ENCODE assay signal across 9 mouse cellular contexts in the genomic region with DNA sequence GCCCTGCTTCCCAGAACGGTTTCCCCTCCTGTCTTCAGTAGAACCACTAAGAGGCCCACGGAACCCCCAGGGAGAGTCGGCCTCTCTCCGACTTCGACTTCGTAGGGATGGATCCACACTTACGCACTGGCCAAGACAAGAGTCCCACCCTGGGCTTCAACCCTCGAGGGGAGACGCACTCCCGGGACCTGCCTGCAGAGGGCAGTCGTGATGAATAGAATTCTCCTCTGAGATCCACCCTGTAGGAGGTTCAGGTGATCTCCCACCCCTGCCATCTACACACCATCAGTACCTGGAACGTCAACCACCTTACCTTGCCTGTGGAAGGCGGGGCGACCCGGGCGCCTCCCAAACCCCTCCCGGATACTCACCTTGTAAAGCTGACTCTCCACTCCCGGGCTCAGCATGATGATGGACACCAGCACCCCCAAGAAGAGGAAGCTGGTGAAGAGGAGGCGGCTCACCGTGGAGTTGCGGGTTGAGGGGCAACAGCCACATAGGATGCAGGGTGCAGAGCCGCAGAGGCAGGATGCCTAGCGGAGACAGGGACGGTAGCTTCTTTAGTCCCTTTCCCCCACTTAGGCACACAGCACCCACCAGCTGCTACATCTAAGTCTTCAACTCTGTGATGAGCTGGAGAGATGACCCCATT. TPM values are rescaled to one million over a fixed set of nuclear protein-coding genes. Genes with fewer than 3 reads are reported as not detected.
A peak's percentile ranks its signal among the peaks of the same experiment; 100 is the strongest.
DNase-seq lines count a peak whose midpoint lies in the region; ATAC-seq and TF ChIP-seq lines count a peak whose summit lies in the region.
"Had no signal": no experiment of that assay in that cellular context is flagged by ENCODE, and none has a peak within 500 bp of the region (broad histone marks: within the 10 kb centered on the region; RNA-seq: fewer than 3 reads in every experiment).

No protein-coding gene starts in this region.

- TF ChIP-seq CTCF in lung, adult 2 months (IDR thresholded peaks at IDR 0.05; ENCODE audit: insufficient read depth, low read length): peak; percentile 84

- ATAC-seq in granulocyte monocyte progenitor cell, adult 5-6 weeks (replicated peaks; ENCODE audit: poor library complexity, severe bottlenecking): peak; percentile 79

- peak; percentile 36 for DNase-seq in CD4-positive helper T cell, adult 2 months (ENCODE audit: low read depth, low spot score)
- DNase-seq in WW6 (ENCODE audit: low read depth, low spot score): peak; percentile 62
- DNase-seq in embryo, embryonic 11 days: peak; percentile 71
- DNase-seq in kidney, postnatal 10 days: peak; percentile 82
- DNase-seq in lung, adult 2 months: peak; percentile 70
- DNase-seq in ovary, postnatal 36 days (ENCODE audit: low spot score): peak; percentile 66
- DNase-seq in urinary bladder, postnatal 25 days (ENCODE audit: low spot score): peak; percentile 64

- no peak overlapping the region for H3K4me3 ChIP-seq in lung, adult 2 months (replicated peaks; ENCODE audit: extremely low read depth, low read depth, low read length)

- TF ChIP-seq POLR2A in lung, adult 2 months (IDR thresholded peaks at IDR 0.05; ENCODE audit: borderline replicate concordance, extremely low read depth, low read depth, low read length): no peak

- WGBS in lung, adult 2 months: 18% methylated on average over 24 of the region's 24 CpGs

- H3K4me1 ChIP-seq in lung, adult 2 months (ENCODE audit: control insufficient read depth, insufficient read depth, low read length): no peaks in the 10 kb centered on the region

RNA-seq across cellular contexts. Expression of a gene that starts 14.2 kb away (rescaled TPM):
- total RNA-seq in granulocyte monocyte progenitor cell, adult 5-6 weeks (2014; fragmentation: Nextera tagmentation): not detected in 2 replicates
- not detected in 2 replicates for total RNA-seq in granulocyte monocyte progenitor cell, adult 5-6 weeks (2017)
- 42.2 and 66.5 TPM in 2 replicates for polyA plus RNA-seq in lung, adult 2 months (2012; rRNA removed)

RNA-seq across cellular contexts. Expression of a gene that starts 42.6 kb away (rescaled TPM):
- total RNA-seq in granulocyte monocyte progenitor cell, adult 5-6 weeks (2014; fragmentation: Nextera tagmentation): not detected in 2 replicates
- not detected in 2 replicates for total RNA-seq in granulocyte monocyte progenitor cell, adult 5-6 weeks (2017)
- not detected in 2 replicates for polyA plus RNA-seq in lung, adult 2 months (2012; rRNA removed)
- polyA plus RNA-seq: large intestine, adult 2 months had no signal

RNA-seq across cellular contexts. Expression of a gene that starts 43.6 kb away (rescaled TPM):
- total RNA-seq in granulocyte monocyte progenitor cell, adult 5-6 weeks (2014; fragmentation: Nextera tagmentation): not detected in 2 replicates
- total RNA-seq in granulocyte monocyte progenitor cell, adult 5-6 weeks (2017): not detected in 2 replicates
- 48.5 and 75.4 TPM in 2 replicates for polyA plus RNA-seq in lung, adult 2 months (2012; rRNA removed)

RNA-seq across cellular contexts. Expression of a gene that starts 43.6 kb away (rescaled TPM):
- not detected in 2 replicates for total RNA-seq in granulocyte monocyte progenitor cell, adult 5-6 weeks (2014; fragmentation: Nextera tagmentation)
- total RNA-seq in granulocyte monocyte progenitor cell, adult 5-6 weeks (2017): not detected in 2 replicates
- polyA plus RNA-seq in lung, adult 2 months (2012; rRNA removed): 0.40 TPM in 1 of 2 replicates, not detected in the other
